Mouse (Mus musculus) G1E-ER4 (cell line): Measurements from ENCODE around the gene Cyp3a59. TPM values are rescaled to one million over a fixed set of nuclear protein-coding genes. Genes with fewer than 3 reads are reported as not detected.
"Not testable (repeated sequence)": the region's sequence is repeated elsewhere in the genome, so short reads cannot be mapped to it uniquely, and the experiment has no call there.

Experiments used
- GATA1 ChIP-seq: IDR thresholded peaks from one replicate; pipeline ENCODE4 v1.8.0; 2012; ENCODE audit warnings: low read length, inconsistent platforms
- polyA plus RNA-seq: library from polyadenylated mRNA; stranded (reverse); fragments of >175 nt; gene quantifications from 2 replicates; pipeline ENCODE4 v1.2.3, GENCODE M21; 2012

Gene Cyp3a59
- polyA plus RNA-seq = not detected in 2 replicates

DNA sequence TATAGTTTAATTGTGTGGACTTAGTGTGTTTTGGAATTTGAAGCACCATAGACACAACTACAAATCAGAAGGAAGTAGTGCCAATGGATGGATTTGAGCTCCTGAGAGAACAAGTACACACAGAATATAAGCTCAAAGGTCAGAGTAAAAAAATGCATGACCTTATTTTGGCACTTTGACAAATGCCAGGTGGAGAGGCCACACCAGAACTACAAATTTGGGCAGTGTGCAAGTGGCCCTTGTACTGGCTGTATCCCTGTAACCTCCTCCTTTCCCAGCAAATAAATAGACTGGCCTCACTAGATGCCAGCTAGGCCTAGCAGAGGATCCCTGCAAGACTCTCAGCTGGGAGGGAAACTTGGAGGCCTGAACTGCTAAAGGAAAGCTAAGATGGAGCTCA is at the start of gene Cyp3a59:
Gene Cyp3a59, plus strand, starts transcription at position 313 of the 400 bp plus-strand sequence.
- not testable (repeated sequence) for TF ChIP-seq GATA1

DNA sequence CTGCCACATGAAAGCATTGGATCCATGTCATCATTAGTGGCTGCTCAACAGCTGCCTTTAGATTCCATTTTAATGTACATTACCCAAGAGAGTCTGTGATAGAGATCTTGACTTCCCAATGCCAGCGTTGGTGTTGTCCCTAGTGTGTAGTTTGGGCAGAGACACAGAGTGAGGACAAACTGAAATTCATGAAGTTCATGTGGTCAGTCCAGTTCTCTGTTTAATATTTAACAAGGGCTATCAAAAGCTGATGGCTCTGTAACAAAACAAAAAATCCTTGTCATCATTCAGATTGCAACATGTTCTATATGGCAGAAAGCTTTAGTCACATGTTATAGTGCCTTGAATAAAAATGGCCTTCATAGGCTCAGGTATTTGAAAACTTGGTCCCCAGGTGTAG is 9.0 kb upstream of the Cyp3a59 start:
- TF ChIP-seq GATA1 = no peak

GRCm38 (mm10) chr5:146147903-146148302 is 68.8 kb downstream of the Cyp3a59 start:
- no peak for TF ChIP-seq GATA1

- no peak for TF ChIP-seq GATA1
These were observed 71.4 kb downstream of the Cyp3a59 start for GRCm38 (mm10) chr5:146150454-146150853.

- TF ChIP-seq GATA1 = not testable (repeated sequence)
These were observed 81.4 kb downstream of the Cyp3a59 start, which contains the start of gene Gm5565 for GRCm38 (mm10) chr5:146160439-146160838. Gene Gm5565, minus strand, starts transcription at chr5:146160539.

Other genes starting within 250 kb of the Cyp3a59 start
- not detected in 2 replicates for gene Cyp3a11, start 199.3 kb upstream of the Cyp3a59 start, polyA plus RNA-seq
- not detected in 2 replicates for gene Cyp3a25, start 69.6 kb upstream of the Cyp3a59 start, polyA plus RNA-seq
- gene Gm5565, start 81.3 kb downstream of the Cyp3a59 start, polyA plus RNA-seq = not detected in 2 replicates
- gene Gm6309, start 91.5 kb downstream of the Cyp3a59 start, polyA plus RNA-seq = not detected in 2 replicates
- not detected in 2 replicates for gene 1700001J03Rik, start 106.0 kb downstream of the Cyp3a59 start, polyA plus RNA-seq
- gene Rnf6, start 142.3 kb downstream of the Cyp3a59 start, polyA plus RNA-seq = 14.8 and 15.0 TPM in 2 replicates
- gene Cdk8, start 152.0 kb downstream of the Cyp3a59 start, polyA plus RNA-seq = 33.9 and 45.6 TPM in 2 replicates